Mouse (Mus musculus): ENCODE measurements around the gene Htt.

- no peak for TF ChIP-seq CTCF (IDR thresholded peaks at IDR 0.05; ENCODE audit: insufficient read depth, low read length)
- no peak for TF ChIP-seq POLR2A (IDR thresholded peaks at IDR 0.05; ENCODE audit: borderline replicate concordance, extremely low read depth, low read depth, low read length)
Observed at GRCm38 (mm10) chr5:34881023-34881422, 119.5 kb downstream of the Htt start.
